Mouse (Mus musculus) G1E (cell line): ENCODE measurements at regions not wholly inside any gene's neighbourhood (a gene's known extent, or its start where the extent isn't known, plus 50 kb on each side); places are given as distances from the start of the nearest gene placed in this dataset.

Experiments used
- CTCF ChIP-seq: IDR thresholded peaks from 2 replicates; pipeline ENCODE4 v1.5.1; 2012; ENCODE audit warnings: low read depth, low read length, inconsistent platforms, mixed read lengths
- POLR2AphosphoS5 ChIP-seq: IDR thresholded peaks from 2 replicates; pipeline ENCODE4 v1.6.1; 2012; ENCODE audit warnings: low read depth, low read length, inconsistent platforms; ENCODE audit not compliant: insufficient replicate concordance
- TAL1 ChIP-seq: conservative IDR thresholded peaks from 2 replicates; pipeline ENCODE4 v1.6.1; 2012; ENCODE audit warnings: low read depth, low read length, inconsistent platforms, mixed read lengths

- no peak for TF ChIP-seq CTCF
- no peak for TF ChIP-seq TAL1
- TF ChIP-seq POLR2AphosphoS5: no peak
These were observed 175.3 kb upstream of the A230072I06Rik start for GRCm38 (mm10) chr8:12103296-12103695.
